ENCODE assay signal across 10 mouse cellular contexts in the genomic region with DNA sequence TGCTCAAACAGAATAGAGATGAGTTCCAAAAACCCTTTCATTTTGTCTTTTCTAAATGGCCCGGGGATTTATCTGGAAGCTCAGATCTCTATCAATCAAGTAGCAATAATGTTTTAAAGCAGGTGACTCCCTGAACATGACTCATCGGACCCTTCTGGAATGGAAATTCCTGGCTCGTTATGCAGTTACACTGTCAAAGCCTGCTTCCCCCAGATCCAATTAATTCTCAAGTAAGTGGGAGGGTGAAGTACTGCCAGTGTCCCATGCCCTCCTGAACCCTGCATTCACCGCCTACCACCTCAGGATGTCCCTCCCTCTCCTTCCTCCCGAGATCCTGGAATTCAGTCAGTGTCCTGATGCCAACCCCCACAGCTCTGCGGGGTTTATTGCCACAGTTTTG. TPM values are rescaled to one million over a fixed set of nuclear protein-coding genes. Genes with fewer than 3 reads are reported as not detected.
A peak's percentile ranks its signal among the peaks of the same experiment; 100 is the strongest.
DNase-seq lines count a peak whose midpoint lies in the region; ATAC-seq and TF ChIP-seq lines count a peak whose summit lies in the region.
"Had no signal": no experiment of that assay in that cellular context is flagged by ENCODE, and none has a peak within 500 bp of the region (broad histone marks: within the 10 kb centered on the region; RNA-seq: fewer than 3 reads in every experiment).

No protein-coding gene starts in this region.

- peaks cover 7% of the 10 kb centered on the region; the same call in 1 of the 2 replicates for H3K27me3 ChIP-seq in midbrain, embryonic 10.5 days (ENCODE audit: low read depth, poor library complexity, severe bottlenecking)
- no peaks in the 10 kb centered on the region for H3K27me3 ChIP-seq in midbrain, embryonic 16.5 days (ENCODE audit: control insufficient read depth, insufficient read depth, low read depth, low read length)
- H3K27me3 ChIP-seq in forebrain, embryonic 14.5 days (replicated peaks; ENCODE audit: control insufficient read depth, insufficient read depth, low read length), result no peaks in the 10 kb centered on the region
- 0 out of 2 replicates have a peak, but pooled peaks cover 3% of the 10 kb centered on the region for H3K27me3 ChIP-seq in kidney, postnatal 0 days (ENCODE audit: insufficient read depth, low read length)
- H3K27me3 ChIP-seq: heart, embryonic 15.5 days had no signal

- H3K9ac ChIP-seq in midbrain, embryonic 16.5 days (ENCODE audit: low read depth, low read length), result no peak overlapping the region
- H3K9ac ChIP-seq in forebrain, embryonic 14.5 days (ENCODE audit: low read length), result no peak overlapping the region
- H3K9ac ChIP-seq in kidney, postnatal 0 days (ENCODE audit: low read depth, low read length), result no peak overlapping the region
- H3K9ac ChIP-seq: heart, embryonic 15.5 days had no signal

- H3K27ac ChIP-seq in midbrain, embryonic 10.5 days (replicated peaks), result peak overlapping the region; percentile 72
- no peak overlapping the region for H3K27ac ChIP-seq in midbrain, embryonic 16.5 days (ENCODE audit: low read length)
- H3K27ac ChIP-seq in forebrain, embryonic 14.5 days (ENCODE audit: low read depth, low read length), result no peak overlapping the region
- H3K27ac ChIP-seq in kidney, postnatal 0 days, result peak overlapping the region; percentile 47; the same call in 1 of the 2 replicates
- H3K27ac ChIP-seq: heart, embryonic 15.5 days had no signal

- H3K9me3 ChIP-seq in midbrain, embryonic 10.5 days (replicated peaks), result no peaks in the 10 kb centered on the region
- H3K9me3 ChIP-seq in midbrain, embryonic 16.5 days (replicated peaks; ENCODE audit: control insufficient read depth, low read length, poor library complexity, severe bottlenecking), result no peaks in the 10 kb centered on the region
- H3K9me3 ChIP-seq in forebrain, embryonic 14.5 days (replicated peaks; ENCODE audit: control insufficient read depth, low read length), result no peaks in the 10 kb centered on the region
- H3K9me3 ChIP-seq in kidney, postnatal 0 days (replicated peaks; ENCODE audit: low read length), result no peaks in the 10 kb centered on the region
- H3K9me3 ChIP-seq: heart, embryonic 15.5 days had no signal

- no peak overlapping the region; the same call in 1 of the 2 replicates for H3K4me2 ChIP-seq in midbrain, embryonic 16.5 days (ENCODE audit: low read length)
- H3K4me2 ChIP-seq in forebrain, embryonic 14.5 days (ENCODE audit: low read length), result no peak overlapping the region
- peak overlapping the region; percentile 34; the same call in 1 of the 2 replicates for H3K4me2 ChIP-seq in kidney, postnatal 0 days (ENCODE audit: low read length)
- H3K4me2 ChIP-seq: heart, embryonic 15.5 days had no signal

- WGBS in midbrain, embryonic 10.5 days, result 17% methylated on average over 6 of the region's 6 CpGs
- 14% methylated on average over 6 of the region's 6 CpGs for WGBS in midbrain, embryonic 16.5 days
- WGBS in forebrain, embryonic 14.5 days, result 11% methylated on average over 6 of the region's 6 CpGs
- 8% methylated on average over 6 of the region's 6 CpGs for WGBS in kidney, postnatal 0 days

- H3K4me3 ChIP-seq in midbrain, embryonic 10.5 days, result no peak overlapping the region; the same call in 1 of the 2 replicates
- H3K4me3 ChIP-seq in midbrain, embryonic 16.5 days (ENCODE audit: low read depth, low read length), result no peak overlapping the region
- H3K4me3 ChIP-seq in forebrain, embryonic 14.5 days (ENCODE audit: low read depth, low read length), result no peak overlapping the region
- H3K4me3 ChIP-seq in kidney, postnatal 0 days (replicated peaks; ENCODE audit: low read depth, low read length), result no peak overlapping the region
- H3K4me3 ChIP-seq: heart, embryonic 15.5 days had no signal

- no peaks in the 10 kb centered on the region for H3K36me3 ChIP-seq in midbrain, embryonic 10.5 days
- H3K36me3 ChIP-seq in midbrain, embryonic 16.5 days (ENCODE audit: control insufficient read depth, insufficient read depth, low read length), result no peaks in the 10 kb centered on the region
- H3K36me3 ChIP-seq in forebrain, embryonic 14.5 days (ENCODE audit: control insufficient read depth, insufficient read depth, low read length), result no peaks in the 10 kb centered on the region
- H3K36me3 ChIP-seq in kidney, postnatal 0 days (ENCODE audit: insufficient read depth, low read length), result no peaks in the 10 kb centered on the region
- H3K36me3 ChIP-seq: heart, embryonic 15.5 days had no signal

- no peak for TF ChIP-seq CTCF in kidney, postnatal 0 days (IDR thresholded peaks at IDR 0.05; ENCODE audit: low read depth)

- H3K4me1 ChIP-seq in midbrain, embryonic 10.5 days, result peaks cover 45% of the 10 kb centered on the region
- peaks cover 9% of the 10 kb centered on the region; the same call in 1 of the 2 replicates for H3K4me1 ChIP-seq in midbrain, embryonic 16.5 days (ENCODE audit: control insufficient read depth, insufficient read depth, low read length)
- no peaks in the 10 kb centered on the region for H3K4me1 ChIP-seq in forebrain, embryonic 14.5 days (ENCODE audit: control insufficient read depth, insufficient read depth, low read length)
- H3K4me1 ChIP-seq in kidney, postnatal 0 days (replicated peaks; ENCODE audit: insufficient read depth, low read length), result 0 out of 2 replicates have a peak, but pooled peaks cover 7% of the 10 kb centered on the region

- peak; percentile 39 for DNase-seq in midbrain, embryonic 10.5 days (ENCODE audit: low spot score)
- peak; percentile 30 for DNase-seq in forebrain, embryonic 14.5 days (ENCODE audit: low spot score)
- DNase-seq in kidney, postnatal 0 days (ENCODE audit: low spot score), result peak; percentile 92
- DNase-seq in retina, embryonic 14.5 days (ENCODE audit: low spot score), result peak; percentile 51
- no peak for DNase-seq in gastrocnemius, postnatal 10 days
- DNase-seq in spleen, adult 12 weeks (ENCODE audit: low spot score), result no peak
- no peak for DNase-seq in layer of hippocampus, adult 9-11 months

- no peak; the same call in 1 of the 2 replicates for ATAC-seq in midbrain, embryonic 16.5 days
- ATAC-seq in forebrain, embryonic 14.5 days, result peak; percentile 58; the same call in 1 of the 2 replicates
- ATAC-seq in kidney, postnatal 0 days (replicated peaks; ENCODE audit: low FRiP score, low read depth), result peak; percentile 90

RNA-seq across cellular contexts. Expression of a gene that starts 41.7 kb away (rescaled TPM):
- 1.5 and 1.6 TPM in 2 replicates for polyA plus RNA-seq in midbrain, embryonic 10.5 days (2016; fragmentation: Nextera tagmentation; extraction: Ambion mirVana)
- polyA plus RNA-seq in midbrain, embryonic 16.5 days (2015; fragmentation: Nextera tagmentation; extraction: Ambion mirVana), result 12.2 and 15.3 TPM in 2 replicates
- 4.7 and 8.4 TPM in 2 replicates for polyA plus RNA-seq in forebrain, embryonic 14.5 days (2014; fragmentation: Nextera tagmentation; extraction: Ambion mirVana)
- polyA plus RNA-seq in kidney, postnatal 0 days (2015; fragmentation: Nextera tagmentation; extraction: Ambion mirVana), result 9.1 and 9.9 TPM in 2 replicates
- total RNA-seq in gastrocnemius, postnatal 10 days (2021), result 1 to 10 TPM; 5.2 to 7.1 TPM
- total RNA-seq: common myeloid progenitor, adult 5-6 weeks had no signal

Comparison
In these comparisons a context has a peak if more than half of its experiments do, and no peak if none do; other contexts are left out.
1. H3K27ac ChIP-seq: peak in midbrain, embryonic 10.5 days (single experiment) and kidney, postnatal 0 days (single experiment); none in midbrain, embryonic 16.5 days (single experiment) and forebrain, embryonic 14.5 days (single experiment).
2. DNase-seq: peak in midbrain, embryonic 10.5 days (single experiment), forebrain, embryonic 14.5 days (single experiment), kidney, postnatal 0 days (single experiment) and retina, embryonic 14.5 days (single experiment); none in gastrocnemius, postnatal 10 days (single experiment), spleen, adult 12 weeks (single experiment) and layer of hippocampus, adult 9-11 months (single experiment).